Mouse (Mus musculus) liver, adult 10 weeks (tissue): ENCODE data around the gene Tmem121. TPM values are rescaled to one million over a fixed set of nuclear protein-coding genes. Genes with fewer than 3 reads are reported as not detected.

Source experiments
- polyA plus RNA-seq: library from polyadenylated mRNA; stranded (reverse); fragments of 350-450 nt; fragmentation: Illumina TruSeq; extraction: RNeasy Lipid Tissue Mini Kit (QIAGEN cat#74804); gene quantifications from one replicate; pipeline ENCODE4 v1.2.3, GENCODE M21; 2014; ENCODE audit warnings: low read depth, low replicate concordance

The Tmem121 gene
- polyA plus RNA-seq: not detected

DNA sequence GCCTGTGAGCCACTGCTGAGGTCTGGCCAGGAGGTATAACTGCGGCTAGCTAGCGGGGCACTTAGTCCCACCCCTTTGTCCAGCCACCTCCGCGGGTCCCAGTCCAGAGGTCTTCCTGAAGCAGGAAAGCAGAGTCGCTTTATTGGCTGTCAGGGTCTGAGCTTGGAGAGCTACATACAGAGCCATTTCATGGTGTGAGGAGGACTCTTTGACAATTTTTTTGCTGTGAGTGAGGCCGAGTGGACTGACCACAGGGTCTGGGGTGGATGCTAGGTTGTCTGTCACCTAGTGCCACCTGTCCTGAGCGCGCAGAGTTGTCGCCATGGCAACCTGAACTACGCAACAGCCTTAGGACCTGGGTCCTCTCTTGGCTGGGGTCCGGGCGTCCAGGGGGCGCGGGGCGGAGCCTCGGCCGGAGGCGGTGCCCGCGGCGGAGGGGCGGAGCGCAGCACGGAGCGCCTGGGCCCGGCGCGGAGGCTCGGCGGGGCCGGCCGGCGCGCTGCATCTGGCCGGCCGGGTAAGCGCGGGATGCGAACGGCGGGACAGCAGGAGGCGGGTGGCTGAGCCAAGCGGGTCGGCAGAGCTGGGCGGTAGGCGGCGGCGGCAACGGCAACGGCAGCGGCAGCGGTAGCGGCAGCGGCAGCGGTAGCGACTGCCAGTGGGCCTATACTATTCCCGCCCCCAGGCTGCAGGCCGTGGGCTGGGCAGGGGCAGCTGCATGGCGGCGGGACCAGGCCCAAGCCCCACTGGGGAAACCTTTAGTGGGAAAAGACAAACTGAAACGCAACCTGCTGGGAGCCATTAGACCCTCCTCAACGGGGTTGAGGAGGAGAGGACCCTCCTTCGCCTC lies at the start of gene Tmem121:
Tmem121 (plus strand) TSS at position 489 of the 850 bp plus-strand sequence.

DNA sequence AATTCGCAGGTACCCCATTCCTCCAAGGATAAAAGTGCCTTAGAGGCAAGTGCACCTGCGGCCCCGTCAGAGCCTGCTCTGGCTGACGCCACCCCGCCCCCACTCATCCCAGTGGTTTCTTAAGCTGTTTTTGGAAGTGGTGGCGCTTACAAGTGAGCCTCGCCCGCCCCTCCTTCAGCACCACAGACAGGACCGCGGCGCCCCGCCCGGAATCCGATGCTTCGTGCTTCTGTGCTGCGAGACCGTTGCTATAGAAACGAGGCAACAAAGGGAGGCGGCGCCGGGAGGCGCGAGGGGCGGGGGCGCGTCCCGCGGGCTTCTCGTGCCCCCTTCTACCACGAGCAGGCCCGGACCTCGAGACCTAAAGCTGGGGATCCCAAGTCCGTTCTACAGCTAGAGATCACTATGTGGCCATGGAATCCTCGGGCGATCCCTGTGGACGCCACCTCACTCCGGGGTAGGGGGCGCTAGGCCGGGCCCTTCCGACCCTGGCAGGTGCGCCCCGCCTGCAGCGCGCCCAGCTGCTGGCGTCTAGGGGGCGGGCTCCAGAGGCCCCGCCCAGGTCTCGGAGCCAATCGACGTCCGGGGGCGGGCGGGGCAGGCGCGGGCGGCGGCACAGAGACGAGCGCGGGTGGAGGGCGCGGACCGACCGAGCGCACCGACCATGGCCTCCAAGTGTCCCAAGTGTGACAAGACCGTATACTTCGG lies 45.7 kb upstream of the Tmem121 start, which contains the start of gene Crip2:
Crip2 (plus strand) TSS at position 329 of the 708 bp plus-strand sequence.

DNA sequence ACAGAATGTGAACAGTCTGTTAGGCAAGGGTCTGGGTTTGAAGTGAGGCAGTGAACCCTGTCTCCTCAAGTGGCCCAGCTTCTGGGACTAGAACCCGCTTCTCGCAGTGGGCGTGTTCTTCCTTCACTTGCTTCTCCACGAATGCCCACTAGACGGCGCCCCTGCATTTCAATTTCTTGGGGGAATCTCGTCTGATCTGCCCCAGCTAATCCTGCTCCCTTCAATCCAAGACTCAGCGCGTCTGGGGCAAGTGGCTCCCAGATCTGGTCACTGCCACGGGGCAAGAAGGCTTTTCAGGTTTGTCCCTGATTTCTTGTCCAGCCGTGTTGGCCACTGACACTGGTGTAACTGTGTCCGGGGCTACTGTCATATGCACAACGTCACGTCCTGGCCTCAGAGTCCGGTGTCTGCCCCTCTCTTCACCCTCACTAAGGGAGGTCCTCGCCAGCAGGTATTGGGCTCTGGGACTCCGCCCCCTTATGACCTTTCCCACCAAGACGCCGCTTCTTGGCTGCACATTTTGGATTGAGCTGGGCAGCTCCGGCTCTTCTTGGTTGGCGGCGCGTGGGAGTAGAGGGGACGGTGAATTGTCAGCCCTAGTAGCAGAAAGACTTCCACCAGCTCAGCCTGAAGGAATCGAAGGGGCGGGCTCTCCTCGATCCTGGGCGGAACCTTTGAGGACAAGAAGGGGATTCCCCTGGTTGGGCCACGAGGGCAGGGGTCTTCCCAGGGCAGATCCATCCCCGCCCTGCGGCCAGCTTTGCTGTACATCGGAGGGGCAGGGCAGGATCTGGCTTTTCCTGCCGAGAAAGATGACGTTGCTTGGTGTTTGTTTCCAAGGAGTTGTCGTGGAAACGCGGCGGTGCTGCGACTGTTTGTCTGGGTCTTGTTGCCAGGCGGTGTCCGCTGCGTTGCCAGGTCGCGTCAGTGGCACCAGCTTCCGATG lies 39.3 kb upstream of the Tmem121 start, which contains the start of gene Crip1:
Crip1 (plus strand) TSS at position 205 of the 946 bp plus-strand sequence.

DNA sequence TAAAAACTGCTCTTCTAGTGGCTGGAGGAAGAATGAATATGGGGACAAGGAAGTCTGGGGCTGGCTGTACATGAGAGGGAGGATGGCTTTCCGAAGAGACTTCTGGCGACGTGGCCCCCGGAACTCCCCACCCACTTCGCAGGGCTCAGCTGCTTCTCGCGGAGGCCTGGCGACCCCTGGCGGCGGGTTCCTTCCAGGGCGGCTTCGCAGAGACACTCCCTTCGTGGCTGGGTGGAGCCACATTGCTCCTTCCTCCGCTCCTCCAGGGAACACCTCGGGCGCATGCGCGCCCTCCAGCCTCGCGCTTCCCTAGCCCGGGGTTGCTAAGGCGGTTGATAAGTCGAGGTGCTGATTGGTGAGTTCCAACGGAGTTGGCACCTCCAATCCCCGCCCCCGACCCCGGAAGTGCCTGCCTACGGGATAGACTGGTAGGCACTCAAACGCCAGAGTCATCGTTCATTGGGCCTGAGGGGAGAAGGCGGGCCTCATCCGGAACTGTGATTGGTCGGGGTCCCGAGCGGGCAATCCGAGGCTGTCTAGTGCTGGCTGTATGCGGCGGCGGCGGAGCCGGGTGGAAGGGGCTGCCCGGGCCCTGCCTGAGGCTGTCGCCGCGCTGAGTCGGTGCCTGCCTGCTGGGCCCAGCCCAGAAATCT lies 29.7 kb upstream of the Tmem121 start, which contains the start of gene Tedc1:
Tedc1 (plus strand) TSS at position 535 of the 653 bp plus-strand sequence.

Other genes with a start within 250 kb of the Tmem121 start
- gene Nudt14, start 243.8 kb upstream of the Tmem121 start, polyA plus RNA-seq: 1.1 TPM
- 1.5 TPM for gene Btbd6, start 209.4 kb upstream of the Tmem121 start, polyA plus RNA-seq
- gene Brf1, start 185.2 kb upstream of the Tmem121 start, polyA plus RNA-seq: 6.3 TPM
- gene Pacs2, start 171.4 kb upstream of the Tmem121 start, polyA plus RNA-seq: 3.1 TPM
- gene Tex22, start 111.4 kb upstream of the Tmem121 start, polyA plus RNA-seq: not detected
- gene Mta1, start 87.7 kb upstream of the Tmem121 start, polyA plus RNA-seq: 5.7 TPM
- 2.4 TPM for gene Crip2, start 45.7 kb upstream of the Tmem121 start, polyA plus RNA-seq
- gene Crip1, start 39.6 kb upstream of the Tmem121 start, polyA plus RNA-seq: not detected
- gene Tedc1, start 29.5 kb upstream of the Tmem121 start, polyA plus RNA-seq: not detected